Comparison of ENCODE assay signal across 10 mouse cellular contexts in genomic region chr19:7136714-7137498, GRCm38 (mm10). TPM values are rescaled to one million over a fixed set of nuclear protein-coding genes. Genes with fewer than 3 reads are reported as not detected.
A peak's percentile ranks its signal among the peaks of the same experiment; 100 is the strongest.
DNase-seq lines count a peak whose midpoint lies in the region; ATAC-seq and TF ChIP-seq lines count a peak whose summit lies in the region.
"Had no signal": no experiment of that assay in that cellular context is flagged by ENCODE, and none has a peak within 500 bp of the region (broad histone marks: within the 10 kb centered on the region; RNA-seq: fewer than 3 reads in every experiment).

No protein-coding gene starts in this region.

- H3K27me3 ChIP-seq in lung, embryonic 14.5 days (ENCODE audit: insufficient read depth, low read length): peaks cover 10% of the 10 kb centered on the region
- no peaks in the 10 kb centered on the region; the same call in none of the 2 replicates for H3K27me3 ChIP-seq in hindbrain, embryonic 16.5 days (replicated peaks; ENCODE audit: control insufficient read depth, insufficient read depth, low read length)
- peaks cover 12% of the 10 kb centered on the region for H3K27me3 ChIP-seq in limb, embryonic 11.5 days (ENCODE audit: control insufficient read depth, insufficient read depth, low read length)
- no peaks in the 10 kb centered on the region for H3K27me3 ChIP-seq in stomach, embryonic 14.5 days (ENCODE audit: control insufficient read depth, insufficient read depth, low read length)
- H3K27me3 ChIP-seq: Patski had no signal

- H3K4me1 ChIP-seq in lung, embryonic 14.5 days (ENCODE audit: insufficient read depth): peaks cover 20% of the 10 kb centered on the region
- H3K4me1 ChIP-seq in hindbrain, embryonic 16.5 days (ENCODE audit: control insufficient read depth, insufficient read depth, low read depth, low read length): peaks cover 64% of the 10 kb centered on the region
- H3K4me1 ChIP-seq in limb, embryonic 11.5 days (ENCODE audit: control insufficient read depth, insufficient read depth, low read length): peaks cover 76% of the 10 kb centered on the region
- H3K4me1 ChIP-seq in stomach, embryonic 14.5 days (ENCODE audit: control insufficient read depth, insufficient read depth, low read length): peaks cover 57% of the 10 kb centered on the region

- H3K9me3 ChIP-seq in lung, embryonic 14.5 days (ENCODE audit: low read depth, low read length): no peaks in the 10 kb centered on the region
- H3K9me3 ChIP-seq in hindbrain, embryonic 16.5 days (ENCODE audit: control insufficient read depth, low read length): no peaks in the 10 kb centered on the region
- no peaks in the 10 kb centered on the region for H3K9me3 ChIP-seq in limb, embryonic 11.5 days (ENCODE audit: control insufficient read depth, low read length)
- no peaks in the 10 kb centered on the region for H3K9me3 ChIP-seq in stomach, embryonic 14.5 days (ENCODE audit: control insufficient read depth, low read depth, low read length)

- no peak overlapping the region for H3K4me2 ChIP-seq in lung, embryonic 14.5 days
- no peak overlapping the region for H3K4me2 ChIP-seq in hindbrain, embryonic 16.5 days (ENCODE audit: low read length)
- no peak overlapping the region; the same call in 1 of the 2 replicates for H3K4me2 ChIP-seq in limb, embryonic 11.5 days (ENCODE audit: low read depth, severe bottlenecking)
- H3K4me2 ChIP-seq in stomach, embryonic 14.5 days (replicated peaks; ENCODE audit: low read depth, low read length): no peak overlapping the region

- intact Hi-C loops in left cerebral cortex, postnatal 14 days (cut with DNase I): no loop called here

- H3K36me3 ChIP-seq in lung, embryonic 14.5 days (ENCODE audit: insufficient read depth): no peaks in the 10 kb centered on the region
- no peaks in the 10 kb centered on the region for H3K36me3 ChIP-seq in hindbrain, embryonic 16.5 days (ENCODE audit: control insufficient read depth, insufficient read depth, low read length)
- H3K36me3 ChIP-seq in limb, embryonic 11.5 days (ENCODE audit: control insufficient read depth, insufficient read depth, low read length): no peaks in the 10 kb centered on the region
- no peaks in the 10 kb centered on the region for H3K36me3 ChIP-seq in stomach, embryonic 14.5 days (ENCODE audit: control insufficient read depth, insufficient read depth, low read length)

- TF ChIP-seq CTCF in lung, embryonic 14.5 days (IDR thresholded peaks at IDR 0.05; ENCODE audit: low read depth): no peak

- DNase-seq in lung, embryonic 14.5 days: no peak
- no peak for DNase-seq in lung, postnatal 36 days
- no peak for DNase-seq in limb, embryonic 11.5 days (ENCODE audit: low spot score)
- no peak for DNase-seq in left cerebral cortex, postnatal 14 days (ENCODE audit: low spot score in 2 of 2)
- no peak for DNase-seq in layer of hippocampus, adult 11-12 months (ENCODE audit: low spot score)
- DNase-seq in testis, postnatal 14 days (ENCODE audit: low spot score): no peak

- WGBS in lung, embryonic 14.5 days: 42% methylated on average over 14 of the region's 14 CpGs
- WGBS in hindbrain, embryonic 16.5 days: 41% methylated on average over 14 of the region's 14 CpGs
- 25% methylated on average over 14 of the region's 14 CpGs for WGBS in limb, embryonic 11.5 days
- WGBS in stomach, embryonic 14.5 days: 41% methylated on average over 14 of the region's 14 CpGs

- ATAC-seq in lung, embryonic 14.5 days (ENCODE audit: insufficient read depth): no peak
- no peak for ATAC-seq in hindbrain, embryonic 16.5 days
- no peak for ATAC-seq in limb, embryonic 11.5 days (ENCODE audit: insufficient number of reproducible peaks, low FRiP score, low TSS enrichment, low read depth)
- no peak for ATAC-seq in stomach, embryonic 14.5 days (ENCODE audit: insufficient number of reproducible peaks, insufficient read depth, low FRiP score, low read depth)

- peak overlapping the region; percentile 36; the same call in 1 of the 2 replicates for H3K27ac ChIP-seq in lung, embryonic 14.5 days (ENCODE audit: low read depth)
- peak overlapping the region; percentile 76; the same call in 1 of the 2 replicates for H3K27ac ChIP-seq in hindbrain, embryonic 16.5 days (ENCODE audit: low read depth, low read length)
- H3K27ac ChIP-seq in limb, embryonic 11.5 days (replicated peaks; ENCODE audit: low read depth, low read length): peak overlapping the region; percentile 52; the same call in 1 of the 2 replicates
- H3K27ac ChIP-seq in stomach, embryonic 14.5 days (ENCODE audit: low read length): peak overlapping the region; percentile 89

- no peak overlapping the region for H3K9ac ChIP-seq in lung, embryonic 14.5 days
- H3K9ac ChIP-seq in hindbrain, embryonic 16.5 days (ENCODE audit: low read depth, low read length): peak overlapping the region; percentile 33; the same call in 1 of the 2 replicates
- H3K9ac ChIP-seq in limb, embryonic 11.5 days (ENCODE audit: low read length): peak overlapping the region; percentile 22; the same call in 1 of the 2 replicates
- H3K9ac ChIP-seq in stomach, embryonic 14.5 days (replicated peaks; ENCODE audit: low read depth, low read length): no peak overlapping the region

- H3K4me3 ChIP-seq in lung, embryonic 14.5 days (ENCODE audit: low read depth, low read length): no peak overlapping the region
- H3K4me3 ChIP-seq in hindbrain, embryonic 16.5 days (ENCODE audit: low read length): no peak overlapping the region
- H3K4me3 ChIP-seq in limb, embryonic 11.5 days (ENCODE audit: low read depth, low read length): no peak overlapping the region
- no peak overlapping the region for H3K4me3 ChIP-seq in stomach, embryonic 14.5 days (ENCODE audit: low read depth, low read length)

RNA-seq across cellular contexts. Expression of gene Flrt1, which starts 31.4 kb away (rescaled TPM):
- polyA plus RNA-seq in lung, embryonic 14.5 days (2014; fragmentation: Nextera tagmentation; extraction: Ambion mirVana): 1.4 and 2.0 TPM in 2 replicates
- polyA plus RNA-seq in hindbrain, embryonic 16.5 days (2015; fragmentation: Nextera tagmentation; extraction: Ambion mirVana): 8.8 and 11.3 TPM in 2 replicates
- polyA plus RNA-seq in limb, embryonic 11.5 days (2014; fragmentation: Nextera tagmentation; extraction: Ambion mirVana): 3.0 and 3.9 TPM in 2 replicates
- 7.4 and 9.2 TPM in 2 replicates for polyA plus RNA-seq in stomach, embryonic 14.5 days (2014; fragmentation: Nextera tagmentation; extraction: Ambion mirVana)
- 10 to 100 TPM; 33.0 to 35.2 TPM for total RNA-seq in left cerebral cortex, postnatal 14 days (2021)
- total RNA-seq: megakaryocyte-erythroid progenitor cell, adult 5-6 weeks had no signal

Comparison
In these comparisons a context has a peak if more than half of its experiments do, and no peak if none do; other contexts are left out.
1. H3K27ac ChIP-seq: peak in every context shown above with its lines; median percentile 89 in stomach, embryonic 14.5 days; 76 in hindbrain, embryonic 16.5 days; 52 in limb, embryonic 11.5 days; 36 in lung, embryonic 14.5 days.
2. H3K9ac ChIP-seq: peak in hindbrain, embryonic 16.5 days (single experiment) and limb, embryonic 11.5 days (single experiment); none in lung, embryonic 14.5 days (single experiment) and stomach, embryonic 14.5 days (single experiment).